Mouse (Mus musculus) cerebellum, adult 9-10 months (tissue): ENCODE data around the gene Bfsp1.

Experiments used
- DNase-seq: peaks from one replicate; pipeline ENCODE4 v3.0.0; 2022

Gene Bfsp1

GRCm38 (mm10) chr2:143789911-143790310 lies 73.1 kb downstream of the Bfsp1 start:
- DNase-seq = peak; percentile 15

GRCm38 (mm10) chr2:143780310-143780709 lies 82.7 kb downstream of the Bfsp1 start:
- no peak for DNase-seq
